Mouse (Mus musculus): ENCODE data around the gene Mical3.
A peak's percentile ranks its signal among the peaks of the same experiment; 100 is the strongest.

Gene Mical3

DNA sequence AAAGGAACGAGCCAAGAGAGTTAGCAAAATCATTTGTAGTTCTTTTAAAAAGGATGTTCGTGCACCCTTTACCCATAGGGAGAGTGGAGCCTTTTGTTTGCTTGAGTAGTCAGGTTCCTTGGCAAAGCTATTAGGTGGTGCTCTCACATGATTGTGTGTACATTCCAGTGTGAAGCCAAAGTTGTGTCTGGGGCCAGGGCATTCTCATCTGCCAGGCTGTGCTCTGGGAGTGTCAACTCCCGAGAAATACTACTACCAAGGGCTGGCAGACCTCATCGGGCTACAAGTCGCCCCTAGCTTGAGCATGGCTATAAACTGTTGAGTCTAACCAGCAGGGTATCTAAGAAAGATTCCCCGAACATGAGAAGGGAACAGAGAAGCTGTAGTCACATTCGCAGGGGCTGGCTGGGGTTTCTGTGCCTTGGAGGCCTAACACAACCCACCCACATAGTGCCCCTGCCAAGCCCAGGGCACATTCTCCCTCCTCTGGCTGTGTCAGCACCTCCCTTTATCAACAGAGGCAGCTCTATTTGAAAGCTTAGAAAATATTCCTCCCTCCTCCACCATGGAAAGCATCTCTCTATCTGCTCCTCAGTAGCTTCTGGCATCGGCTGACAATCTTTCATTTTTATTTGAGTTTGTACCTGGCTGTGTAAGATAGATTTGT is 130.8 kb downstream of the Mical3 start:
- no peak for DNase-seq

GRCm38 (mm10) chr6:120999087-120999486 is 131.7 kb downstream of the Mical3 start:
- DNase-seq, result no peak

- peak; percentile 55 for DNase-seq
Observed at GRCm38 (mm10) chr6:120996607-120997006, 134.2 kb downstream of the Mical3 start.

DNA sequence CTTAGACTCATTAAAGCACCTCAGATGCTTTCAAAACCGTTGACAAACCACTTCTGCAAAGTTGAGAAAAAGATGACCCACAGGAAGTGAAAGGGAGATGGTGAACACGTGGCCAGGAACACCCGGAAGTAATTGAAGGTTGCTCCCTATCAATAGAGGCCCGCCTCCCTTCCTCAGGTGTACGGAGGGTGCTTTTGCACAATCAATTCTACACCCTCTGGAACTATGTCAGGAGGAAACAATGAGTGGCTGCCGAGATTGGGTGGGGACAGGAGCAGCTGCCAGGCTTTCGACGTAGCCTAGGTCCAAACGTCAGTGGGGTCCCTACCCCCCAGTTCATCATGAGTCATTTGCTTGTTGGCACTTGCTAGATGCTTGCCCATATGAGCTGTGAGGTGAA is 135.3 kb downstream of the Mical3 start:
- DNase-seq, result no peak

- no peak for DNase-seq
Observed at GRCm38 (mm10) chr6:120991857-120992256, 138.9 kb downstream of the Mical3 start.

GRCm38 (mm10) chr6:120987571-120988084 is 143.2 kb downstream of the Mical3 start:
- peak; percentile 63 for DNase-seq

- DNase-seq, result peak; percentile 28
Observed at GRCm38 (mm10) chr6:120987164-120987563, 143.6 kb downstream of the Mical3 start.

GRCm38 (mm10) chr6:120986172-120986571 is 144.6 kb downstream of the Mical3 start:
- no peak for DNase-seq

GRCm38 (mm10) chr6:120982314-120982713 is 148.5 kb downstream of the Mical3 start:
- DNase-seq, result no peak

- DNase-seq, result no peak
Observed at GRCm38 (mm10) chr6:120981537-120981936, 149.3 kb downstream of the Mical3 start.

DNA sequence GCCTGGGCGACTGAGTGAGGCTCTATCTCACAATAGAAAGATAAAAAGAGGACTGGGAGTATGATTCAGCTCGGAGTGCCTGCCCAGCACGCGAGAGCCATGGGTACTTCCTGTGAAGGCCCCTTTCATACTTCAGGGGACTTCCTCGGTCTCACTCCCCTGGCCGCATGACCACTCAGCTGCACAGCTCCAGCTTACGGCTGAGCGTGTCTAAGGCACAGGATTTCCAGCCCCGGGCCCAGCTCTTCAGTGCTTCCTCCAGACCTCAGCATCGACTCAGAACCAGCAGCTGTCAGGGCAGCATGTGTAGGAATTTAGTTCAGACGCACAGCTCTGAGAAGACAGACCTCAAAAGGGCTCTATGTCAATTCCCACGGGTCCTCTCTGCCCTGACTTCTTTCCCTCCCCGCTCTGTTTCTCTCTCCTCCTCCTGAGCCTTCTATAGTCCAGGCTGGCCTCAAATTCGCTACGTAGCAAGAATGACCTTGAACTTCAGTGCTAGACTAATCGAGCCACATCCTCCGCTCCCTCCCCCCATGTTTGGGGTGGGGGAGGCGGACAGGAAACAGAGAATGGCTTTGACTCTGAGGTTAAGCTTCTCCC is 152.7 kb downstream of the Mical3 start:
- DNase-seq, result no peak

DNA sequence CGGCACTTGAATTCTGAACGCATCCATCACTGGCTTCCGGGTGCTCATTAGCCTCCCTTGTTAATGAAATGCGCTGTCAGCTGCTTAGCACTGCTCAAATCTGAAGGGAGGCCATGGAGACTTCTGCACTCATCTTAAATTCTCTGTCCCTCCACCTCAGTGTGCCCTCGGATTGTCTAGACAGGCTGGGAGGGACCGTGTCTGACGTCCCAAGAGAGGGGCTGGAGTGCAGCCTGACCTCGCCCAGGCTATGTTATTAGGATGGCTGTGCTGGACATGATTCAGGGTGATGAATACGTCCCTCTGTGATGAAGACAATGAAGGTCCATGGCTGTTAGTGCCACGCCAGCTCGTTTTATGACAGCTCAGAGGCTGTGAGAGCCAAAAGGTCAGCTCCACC is 153.8 kb downstream of the Mical3 start:
- DNase-seq, result no peak

DNA sequence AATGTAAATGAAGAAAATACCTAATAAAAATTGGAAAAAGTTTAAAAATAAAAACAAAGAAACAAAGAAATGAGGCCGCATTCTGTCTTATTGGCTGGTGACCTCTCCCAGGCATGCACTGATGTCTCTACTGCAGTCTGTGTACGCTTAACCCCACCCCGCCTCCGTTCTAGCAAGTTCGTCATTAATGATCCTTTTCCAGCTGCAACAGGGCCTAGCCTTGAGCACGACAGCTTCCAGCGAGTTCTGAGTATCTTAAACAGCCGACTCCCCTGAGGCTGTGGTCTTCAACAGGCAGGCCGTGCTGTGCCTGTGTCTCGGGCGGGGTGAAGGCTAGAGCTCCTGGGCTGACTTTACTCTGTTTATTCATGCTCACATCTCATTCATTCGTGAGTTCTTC is 154.7 kb downstream of the Mical3 start:
- no peak for DNase-seq

DNA sequence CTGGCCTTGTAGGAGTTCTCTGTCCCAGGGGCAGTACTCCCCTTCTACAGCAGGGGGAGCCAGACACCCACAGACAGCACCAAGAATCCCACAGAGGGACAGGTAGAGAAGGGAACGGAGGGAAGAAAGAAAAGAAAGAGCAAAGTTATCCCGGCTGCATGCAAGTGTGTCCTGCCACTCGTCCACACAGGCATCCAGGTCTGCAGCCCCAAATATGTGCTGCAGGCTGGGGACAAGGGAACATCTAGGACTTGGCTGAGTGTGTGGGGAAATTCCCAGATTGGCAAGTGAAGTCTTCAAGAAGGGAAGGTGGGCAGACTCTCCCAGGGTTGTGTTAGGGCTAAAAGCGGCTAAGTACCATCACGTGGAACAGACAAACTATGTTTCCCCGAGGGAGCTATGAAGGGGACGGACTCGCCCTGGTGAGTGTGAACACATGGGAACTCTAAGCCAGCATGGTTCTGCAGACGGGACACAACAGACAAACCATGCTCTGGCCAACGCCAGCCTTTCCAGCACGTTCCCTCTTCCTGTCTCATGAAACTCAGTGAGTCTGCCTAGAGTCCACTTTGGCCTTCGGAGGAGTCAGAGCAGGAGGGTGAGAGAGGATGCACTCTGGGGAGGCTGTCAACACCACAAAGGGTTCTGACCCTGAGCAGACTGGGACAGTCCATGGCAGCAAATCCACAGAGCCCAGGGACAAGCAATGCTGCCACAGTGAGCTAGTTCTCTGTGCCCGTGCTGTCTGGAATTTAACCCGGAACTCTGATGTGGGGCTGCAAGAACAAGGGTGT is 158.8 kb downstream of the Mical3 start:
- peak; percentile 84 for DNase-seq

DNA sequence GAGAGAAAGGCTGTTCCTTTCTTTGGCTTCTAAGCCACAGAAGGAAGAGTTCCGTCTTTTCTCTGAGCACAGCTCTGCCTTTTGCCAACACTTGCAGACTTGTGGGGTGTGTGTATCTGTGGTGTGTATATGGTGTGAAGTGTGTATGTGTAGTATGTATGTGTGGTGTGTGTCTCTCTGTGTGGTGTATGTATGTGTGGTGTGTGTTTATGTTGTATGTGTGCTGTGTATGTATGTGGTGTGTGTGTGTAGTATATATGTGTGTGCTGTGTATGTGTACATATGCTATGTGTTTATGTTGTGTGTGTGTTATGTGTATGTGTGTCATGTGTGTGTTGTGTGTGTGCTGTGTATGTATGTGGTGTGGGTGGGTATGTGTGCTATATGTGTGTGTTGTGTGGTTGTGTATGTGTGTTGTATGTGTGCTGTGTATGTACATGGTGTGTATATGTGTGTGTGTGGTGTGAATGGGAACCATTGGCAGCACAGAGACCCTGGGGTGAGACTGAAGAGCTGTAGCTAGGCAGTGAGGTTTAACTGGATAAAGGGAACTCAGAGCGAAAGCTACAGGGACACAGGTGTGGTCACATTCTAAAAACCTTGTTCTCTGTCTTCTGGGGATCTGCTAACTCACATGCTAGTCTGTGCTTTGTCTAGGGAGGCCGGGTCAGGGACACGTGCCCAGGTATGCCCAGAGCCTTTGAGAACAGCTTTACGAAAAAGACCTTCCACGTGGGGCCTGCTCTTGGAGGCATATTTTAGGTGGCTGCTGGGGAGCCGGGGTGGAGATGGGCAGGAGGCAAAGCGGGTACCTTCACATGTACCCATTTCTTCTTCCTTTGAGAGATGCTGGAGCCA is 159.6 kb downstream of the Mical3 start:
- no peak for DNase-seq

DNA sequence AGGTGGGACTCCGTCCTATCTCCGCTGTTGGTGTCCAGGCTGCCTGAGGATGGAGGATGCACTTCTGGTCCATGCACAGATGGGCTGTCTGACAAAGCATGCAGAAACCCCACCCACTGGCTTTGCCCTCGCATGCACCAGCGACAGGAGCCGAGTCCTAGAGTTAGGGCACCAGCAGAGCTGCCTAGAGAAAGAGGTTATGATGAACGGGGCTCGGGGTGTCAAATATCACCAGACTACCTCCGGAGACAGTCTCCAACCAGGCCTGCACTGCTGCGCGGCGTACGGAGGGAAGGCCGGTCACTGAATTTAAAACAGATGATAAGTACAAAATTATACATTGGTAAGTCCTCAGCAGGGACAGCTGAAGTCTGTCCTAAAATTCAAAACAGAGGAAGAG is 165.0 kb downstream of the Mical3 start:
- no peak for DNase-seq

DNA sequence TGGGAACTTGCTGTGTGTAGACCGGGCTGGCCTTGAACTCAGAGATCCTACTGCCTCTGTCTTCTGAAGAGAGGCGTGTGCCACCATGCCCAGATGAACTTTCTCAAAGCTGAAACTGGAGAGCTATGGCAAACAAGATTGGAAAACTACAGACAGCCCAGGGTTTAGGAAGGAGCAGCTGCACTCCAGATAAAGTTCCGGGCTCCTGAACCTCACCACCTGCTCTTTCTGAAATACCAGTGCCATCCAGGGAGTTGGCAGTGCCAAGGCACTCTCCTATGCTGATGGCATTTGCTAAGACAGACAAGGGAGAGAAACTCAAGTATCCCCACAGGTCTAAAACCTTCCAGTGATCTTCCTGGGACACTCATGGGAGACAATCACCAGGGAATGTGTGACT is 166.6 kb downstream of the Mical3 start:
- DNase-seq, result no peak

DNA sequence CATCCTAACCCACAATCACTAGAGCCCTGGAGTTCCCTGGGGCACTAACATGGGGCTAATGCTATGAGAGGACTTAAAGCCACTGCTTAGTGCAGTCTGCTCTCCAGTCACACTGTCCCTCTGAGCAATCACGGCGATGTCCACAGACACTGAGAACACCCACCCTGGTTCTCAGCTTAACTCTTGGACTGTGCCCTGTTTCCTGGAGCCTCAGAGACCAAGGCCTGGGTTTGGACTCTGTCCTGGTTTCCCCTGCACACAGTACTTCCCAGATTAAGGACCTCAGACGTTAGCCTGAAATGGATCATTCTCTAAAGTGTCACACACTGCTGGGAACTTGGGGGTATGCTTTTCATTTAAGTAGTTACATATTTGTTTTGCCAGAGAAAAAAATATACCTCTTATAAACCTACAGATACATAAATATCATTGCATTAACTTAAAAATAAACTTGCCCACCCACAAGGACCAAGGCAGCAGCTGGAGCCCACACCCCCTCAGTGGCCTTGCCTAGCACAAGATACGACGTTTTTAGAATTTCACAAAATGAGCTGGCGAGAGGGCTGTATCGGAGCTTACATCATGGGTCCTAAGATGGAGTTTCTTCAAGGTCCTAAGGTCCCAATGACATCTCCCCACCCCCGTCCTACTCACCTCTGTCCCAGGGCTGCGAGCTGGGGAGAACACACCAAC is 170.3 kb downstream of the Mical3 start:
- DNase-seq, result no peak

GRCm38 (mm10) chr6:120957331-120957730 is 173.5 kb downstream of the Mical3 start:
- no peak for DNase-seq

DNA sequence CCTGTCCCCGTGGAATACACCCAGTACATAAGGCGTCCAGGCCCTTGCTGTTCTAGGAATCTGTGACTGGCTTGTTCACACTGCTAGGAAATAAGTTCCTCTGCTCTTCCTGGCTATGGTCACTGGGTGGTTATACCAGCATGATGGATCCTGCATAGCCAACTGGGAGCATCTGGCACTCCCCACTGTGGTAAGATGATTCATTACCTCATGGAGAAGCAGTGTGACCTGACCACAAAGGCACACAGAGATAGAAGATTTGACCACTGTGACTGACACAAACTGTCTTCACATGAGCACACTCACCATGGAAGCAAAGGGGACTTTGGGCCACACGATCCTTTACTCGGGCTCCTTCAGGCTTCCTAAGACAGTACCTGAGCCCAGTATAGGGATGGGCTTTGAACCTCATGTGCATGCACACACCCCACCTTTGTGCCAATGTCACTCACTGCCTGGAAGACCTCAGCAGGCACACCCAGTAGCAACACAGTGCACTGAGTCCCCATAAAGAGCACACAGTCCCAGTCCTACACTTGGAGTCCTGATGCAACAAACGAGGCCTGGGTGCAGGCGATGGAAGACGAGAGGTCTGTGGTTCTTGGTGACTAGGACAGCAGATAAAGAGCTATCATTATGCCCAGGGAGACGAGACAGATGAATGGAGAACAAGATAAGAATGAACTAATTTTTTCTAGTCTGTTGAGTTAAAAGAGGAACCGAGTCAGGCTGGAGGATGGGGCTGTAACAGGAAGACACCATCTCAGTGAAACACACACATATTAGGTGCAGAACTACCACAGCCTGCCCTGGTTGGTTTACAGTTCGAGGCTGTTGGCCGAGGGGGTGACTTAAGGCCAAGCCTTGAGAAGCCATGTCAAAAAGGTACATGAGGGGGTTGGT is 174.3 kb downstream of the Mical3 start:
- no peak for DNase-seq

GRCm38 (mm10) chr6:120955215-120955614 is 175.6 kb downstream of the Mical3 start:
- DNase-seq, result no peak
